Mouse (Mus musculus): ENCODE measurements at regions not wholly inside any gene's neighbourhood (a gene's known extent, or its start where the extent isn't known, plus 50 kb on each side); places are given as distances from the start of the nearest gene placed in this dataset.

GRCm38 (mm10) chr10:24519795-24520512 lies 75.3 kb upstream of the Ccn2 start:
- no peak for DNase-seq

DNA sequence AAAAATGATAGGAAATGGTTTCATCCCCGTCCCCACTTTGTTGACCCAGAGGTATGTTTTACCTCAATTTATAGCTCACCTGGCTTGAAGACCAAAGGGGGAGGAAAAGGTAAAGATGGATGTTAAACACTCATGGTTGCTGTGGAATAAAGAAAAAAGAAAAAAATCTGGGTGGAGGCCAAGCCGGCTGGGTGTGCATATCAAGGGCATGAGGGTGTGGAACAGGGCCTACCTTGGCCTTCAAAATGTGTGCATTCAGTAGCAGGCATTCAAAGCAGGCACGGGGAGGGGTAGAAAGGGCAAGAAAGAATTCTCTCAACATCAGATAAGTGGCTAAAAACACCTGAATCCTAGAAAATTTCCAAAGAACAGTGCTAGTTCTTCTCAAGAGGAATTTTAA lies 74.7 kb upstream of the Ccn2 start:
- DNase-seq, result peak; percentile 15 to 40

DNA sequence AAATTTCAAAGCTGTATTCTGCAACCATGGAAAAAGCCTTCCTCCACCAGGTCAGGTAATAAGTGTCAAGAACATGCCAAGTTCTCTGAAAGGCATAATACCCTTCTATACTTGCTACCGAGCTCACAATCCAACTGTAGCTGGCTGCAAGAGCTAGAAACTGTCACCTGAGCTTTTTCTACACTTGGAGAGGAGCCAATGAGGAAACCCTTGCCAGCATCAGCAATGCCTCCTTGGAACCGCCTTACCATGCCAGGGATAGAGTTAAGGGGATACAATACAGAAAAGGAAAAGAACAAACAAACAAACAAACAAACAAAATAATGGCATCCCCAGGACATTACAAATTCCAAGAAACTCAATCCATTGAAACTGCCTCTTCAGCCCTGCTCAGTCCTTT lies 62.5 kb upstream of the Ccn2 start:
- DNase-seq, result peak in 1 of 2 experiments; percentile 20

- DNase-seq, result peak; percentile 69 to 77
These were observed 60.3 kb upstream of the Ccn2 start for GRCm38 (mm10) chr10:24534901-24535300.

DNA sequence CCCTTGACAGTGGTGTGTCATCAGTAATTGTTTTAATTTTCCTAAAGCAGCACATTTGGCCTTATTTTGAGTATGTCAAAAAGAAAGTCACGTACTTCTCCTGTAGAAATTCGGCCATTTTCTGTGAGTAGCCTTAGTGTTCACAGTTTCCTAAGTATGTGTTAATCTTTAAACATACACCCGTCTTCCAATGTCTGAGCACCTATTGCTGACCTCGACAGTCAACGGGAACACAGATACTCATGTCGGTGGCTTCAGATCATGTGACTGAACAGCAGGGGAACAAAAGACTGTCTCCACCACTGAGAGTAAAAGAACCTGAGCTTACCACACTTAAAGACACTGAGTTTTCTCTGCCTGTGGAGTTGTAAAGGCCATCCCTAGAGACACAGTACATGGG lies 59.8 kb upstream of the Ccn2 start:
- DNase-seq, result no peak

GRCm38 (mm10) chr10:24541990-24542389 lies 53.3 kb upstream of the Ccn2 start:
- DNase-seq, result no peak

All from lung, adult 18-20 months (tissue).